Mouse (Mus musculus) stomach, embryonic 15.5 days (tissue): Measurements from ENCODE around the gene Senp3. TPM values are rescaled to one million over a fixed set of nuclear protein-coding genes. Genes with fewer than 3 reads are reported as not detected.

Source experiments
- ATAC-seq: fragments of 200-750 bp; cut with Nextera tagmentation; 2 replicates; pipeline ENCODE4 v1.8.0; 2017; ENCODE audit warnings: low read depth, moderate number of reproducible peaks, moderate TSS enrichment; ENCODE audit not compliant: insufficient read depth, low FRiP score
- H3K27ac ChIP-seq: fragments of 300-500 bp; sonication (generic); 2 replicates; pipeline ENCODE4 v1.5.1; 2015; ENCODE audit warnings: mild to moderate bottlenecking, inconsistent platforms
- H3K27me3 ChIP-seq: fragments of 300-500 bp; sonication (generic); replicated peaks from 2 replicates; pipeline ENCODE4 v1.6.1; 2015; ENCODE audit warnings: inconsistent platforms
- H3K36me3 ChIP-seq: fragments of 300-500 bp; sonication (generic); 2 replicates; pipeline ENCODE4 v1.6.1; 2015; ENCODE audit warnings: inconsistent platforms
- H3K4me1 ChIP-seq: fragments of 300-500 bp; sonication (generic); 2 replicates; pipeline ENCODE4 v1.6.1; 2015; ENCODE audit warnings: inconsistent platforms
- H3K4me2 ChIP-seq: fragments of 300-500 bp; sonication (generic); 2 replicates; pipeline ENCODE4 v1.6.1; 2015; ENCODE audit warnings: mild to moderate bottlenecking, inconsistent platforms
- H3K4me3 ChIP-seq: fragments of 300-500 bp; sonication (generic); replicated peaks from 2 replicates; pipeline ENCODE4 v1.5.1; 2015; ENCODE audit warnings: inconsistent platforms
- H3K9ac ChIP-seq: fragments of 300-500 bp; sonication (generic); 2 replicates; pipeline ENCODE4 v1.6.1; 2015; ENCODE audit warnings: inconsistent platforms
- H3K9me3 ChIP-seq: fragments of 300-500 bp; sonication (generic); 2 replicates; pipeline ENCODE4 v1.6.1; 2016; ENCODE audit warnings: inconsistent platforms
- WGBS: fragments of 180-500 bp; shearing (Covaris S2); methylation state at CpG from one replicate; pipeline ENCODE4 v1.1.7; 2015; 5-methylcytosine and 5-hydroxymethylcytosine counted together
- polyA plus RNA-seq: library from polyadenylated mRNA; unstranded; fragments of >200 nt; fragmentation: Nextera tagmentation; extraction: Ambion mirVana; gene quantifications from 2 replicates; pipeline ENCODE4 v1.2.1, GENCODE M21; 2015

Gene Senp3
- polyA plus RNA-seq, 1 experiment from 2014 or later, result 74.5 TPM

DNA sequence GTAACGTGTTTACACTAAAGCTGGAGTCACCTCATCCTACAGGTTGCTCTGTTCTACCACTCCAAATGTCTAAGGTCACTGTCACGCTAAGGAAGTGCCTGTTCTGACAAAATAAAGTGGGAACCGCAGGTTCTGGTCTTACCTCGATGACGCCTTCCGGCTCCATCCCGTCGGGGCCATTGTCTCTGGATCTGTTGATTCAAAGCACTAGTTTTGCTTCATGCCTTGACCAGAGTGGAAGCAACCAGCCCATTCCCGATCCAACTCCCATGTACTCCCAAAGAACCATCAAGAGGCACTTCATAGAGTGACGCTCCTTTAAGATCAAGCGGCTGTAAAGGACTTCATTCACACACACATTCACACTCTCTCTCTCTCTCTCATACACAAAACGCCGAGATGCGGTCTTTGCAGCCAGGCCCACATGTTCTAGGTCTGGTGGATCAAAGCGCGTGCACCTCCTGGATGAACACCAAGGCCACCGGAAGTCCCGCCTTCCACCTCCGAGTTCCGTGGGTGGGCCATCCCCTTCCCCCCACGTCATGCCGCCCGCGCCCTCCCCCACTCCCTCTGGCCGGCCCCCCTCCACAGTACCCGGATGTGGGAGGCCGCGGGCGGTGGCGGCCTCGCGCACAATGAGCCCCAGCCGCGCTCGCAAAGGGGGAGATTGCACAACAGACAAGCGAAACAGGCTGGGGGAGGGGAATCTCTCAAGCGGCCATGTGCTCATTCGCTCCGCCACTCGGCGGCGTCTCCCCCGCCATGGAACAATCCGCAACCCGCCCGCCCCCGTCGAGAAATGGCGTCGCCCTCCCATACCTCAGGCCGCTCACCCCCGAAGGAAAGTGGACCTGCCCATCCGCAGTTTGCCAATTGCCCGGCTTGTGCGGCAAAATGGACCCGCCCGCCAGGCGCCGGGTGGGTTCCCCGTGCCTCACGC, 10.8 kb downstream of the Senp3 start:
- peak overlapping the region; percentile 98 for H3K9ac ChIP-seq
- H3K27me3 ChIP-seq, result no peaks in the 10 kb centered on the region
- peaks cover 10% of the 10 kb centered on the region for H3K4me1 ChIP-seq
- WGBS, result under 1% methylated on average over 51 of the region's 61 CpGs
- ATAC-seq, result peak; percentile 61
- H3K27ac ChIP-seq, result peak overlapping the region; percentile 98
- H3K9me3 ChIP-seq, result no peaks in the 10 kb centered on the region
- peak overlapping the region; percentile 84 for H3K4me2 ChIP-seq
- H3K36me3 ChIP-seq, result peaks cover 53% of the 10 kb centered on the region
- peak overlapping the region; percentile 99 for H3K4me3 ChIP-seq

GRCm38 (mm10) chr11:69666665-69667005, 15.2 kb downstream of the Senp3 start:
- Histone ChIP-seq H3K9me3 (no peaks in the 10 kb centered on the region), H3K4me3 (no peak overlapping the region), H3K27ac (peak overlapping the region; percentile 17; the same call in 1 of the 2 replicates), H3K36me3 (peaks cover 50% of the 10 kb centered on the region), H3K9ac (no peak overlapping the region), H3K4me1 (peaks cover 20% of the 10 kb centered on the region), H3K27me3 (no peaks in the 10 kb centered on the region), H3K4me2 (no peak overlapping the region)
- ATAC-seq, result no peak
- WGBS, result 72% methylated on average over 3 of the region's 3 CpGs

GRCm38 (mm10) chr11:69665961-69666664, 15.8 kb downstream of the Senp3 start, which contains the start of gene Cd68:
Gene Cd68 (minus strand): TSS chr11:69666153.
- Histone ChIP-seq H3K9ac (no peak within 1 kb of the TSS), H3K27ac (peak within 1 kb of the TSS; percentile 59; the same call in 1 of the 2 replicates), H3K4me2 (peak within 1 kb of the TSS; percentile 8; the same call in 1 of the 2 replicates), H3K27me3 (no peaks in the 10 kb centered on the region), H3K4me1 (peaks cover 25% of the 10 kb centered on the region), H3K36me3 (peaks cover 50% of the 10 kb centered on the region), H3K4me3 (no peak within 1 kb of the TSS), H3K9me3 (no peaks in the 10 kb centered on the region)
- ATAC-seq, result no peak
- WGBS, result 22% methylated on average over 7 of the region's 7 CpGs

- H3K4me2 ChIP-seq, result peak overlapping the region; percentile 8; the same call in 1 of the 2 replicates
- ATAC-seq, result no peak
These were observed 16.4 kb downstream of the Senp3 start for GRCm38 (mm10) chr11:69665457-69665960.

DNA sequence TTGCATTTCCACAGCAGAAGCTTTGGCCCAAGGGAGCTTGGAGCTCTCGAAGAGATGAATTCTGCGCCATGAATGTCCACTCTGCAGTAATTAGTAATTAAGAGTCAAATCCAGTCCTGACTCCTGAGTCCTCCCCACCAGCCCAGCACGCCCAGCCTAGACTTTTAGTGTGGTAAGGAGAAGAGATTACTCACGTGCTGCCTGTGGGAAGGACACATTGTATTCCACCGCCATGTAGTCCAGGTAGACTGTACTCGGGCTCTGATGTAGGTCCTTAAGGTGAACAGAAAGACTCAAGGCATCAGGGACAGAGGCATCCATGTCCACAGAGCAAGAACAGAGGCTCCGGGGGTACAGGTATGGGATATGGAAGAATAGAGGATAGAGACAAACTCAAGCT, 17.0 kb downstream of the Senp3 start:
- no peak for ATAC-seq
- H3K36me3 ChIP-seq, result peaks cover 50% of the 10 kb centered on the region
- H3K9ac ChIP-seq, result no peak overlapping the region
- H3K27ac ChIP-seq, result no peak overlapping the region; the same call in 1 of the 2 replicates
- H3K27me3 ChIP-seq, result no peaks in the 10 kb centered on the region
- WGBS, result 89% methylated on average over 7 of the region's 7 CpGs
- no peak overlapping the region for H3K4me3 ChIP-seq
- no peaks in the 10 kb centered on the region for H3K9me3 ChIP-seq
- H3K4me2 ChIP-seq, result no peak overlapping the region
- H3K4me1 ChIP-seq, result peaks cover 22% of the 10 kb centered on the region

More at GRCm38 (mm10) chr11:69665457-69665960, 16.4 kb downstream of the Senp3 start:
- no peak overlapping the region for H3K9ac ChIP-seq
- no peaks in the 10 kb centered on the region for H3K27me3 ChIP-seq
- WGBS, result 68% methylated on average over 9 of the region's 9 CpGs
- H3K36me3 ChIP-seq, result peaks cover 50% of the 10 kb centered on the region
- H3K4me3 ChIP-seq, result no peak overlapping the region
- peaks cover 26% of the 10 kb centered on the region for H3K4me1 ChIP-seq
- H3K27ac ChIP-seq, result peak overlapping the region; percentile 59; the same call in 1 of the 2 replicates
- no peaks in the 10 kb centered on the region for H3K9me3 ChIP-seq

GRCm38 (mm10) chr11:69663795-69664194, 18.1 kb downstream of the Senp3 start:
- H3K27ac ChIP-seq, result peak overlapping the region; percentile 98; the same call in 1 of the 2 replicates
- no peaks in the 10 kb centered on the region for H3K27me3 ChIP-seq
- peaks cover 15% of the 10 kb centered on the region for H3K4me1 ChIP-seq
- no peak overlapping the region for H3K4me3 ChIP-seq
- H3K36me3 ChIP-seq, result peaks cover 46% of the 10 kb centered on the region
- no peak for ATAC-seq
- H3K4me2 ChIP-seq, result no peak overlapping the region
- WGBS, result 75% methylated on average over 6 of the region's 6 CpGs
- no peaks in the 10 kb centered on the region for H3K9me3 ChIP-seq
- no peak overlapping the region for H3K9ac ChIP-seq

DNA sequence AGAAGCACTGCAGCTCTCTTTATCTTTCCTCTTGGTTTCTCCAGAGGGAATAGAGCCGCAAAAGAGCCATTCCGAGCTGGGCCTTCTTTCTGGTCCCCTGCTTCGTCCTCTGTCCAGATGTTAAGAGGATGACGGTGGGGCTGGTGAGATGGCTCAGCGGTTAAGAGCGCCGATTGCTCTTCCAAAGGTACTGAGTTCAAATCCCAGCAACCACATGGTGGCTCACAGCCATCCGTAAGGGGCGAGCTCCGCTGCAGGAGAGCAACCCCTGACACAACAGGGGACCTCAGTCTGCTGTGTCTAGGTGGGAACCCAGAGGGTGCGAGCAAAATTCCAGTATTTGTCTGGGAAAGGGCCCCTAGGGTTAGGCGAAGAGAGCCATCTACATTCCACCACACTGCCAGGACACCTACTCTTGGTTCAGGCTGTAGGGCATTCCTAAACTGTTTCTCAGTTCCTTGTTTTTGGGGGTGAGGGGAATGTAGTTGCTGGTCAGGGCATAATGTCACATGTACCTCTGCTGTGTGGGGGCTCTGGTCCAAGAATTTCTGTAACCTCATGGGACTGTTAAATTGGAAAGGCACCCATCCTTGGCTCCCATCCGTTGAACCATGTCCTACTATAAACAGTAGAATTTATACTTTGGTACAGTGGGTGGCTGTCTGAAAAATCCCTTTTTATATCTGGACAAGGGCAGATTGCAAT, 18.8 kb downstream of the Senp3 start:
- H3K36me3 ChIP-seq, result peaks cover 46% of the 10 kb centered on the region

DNA sequence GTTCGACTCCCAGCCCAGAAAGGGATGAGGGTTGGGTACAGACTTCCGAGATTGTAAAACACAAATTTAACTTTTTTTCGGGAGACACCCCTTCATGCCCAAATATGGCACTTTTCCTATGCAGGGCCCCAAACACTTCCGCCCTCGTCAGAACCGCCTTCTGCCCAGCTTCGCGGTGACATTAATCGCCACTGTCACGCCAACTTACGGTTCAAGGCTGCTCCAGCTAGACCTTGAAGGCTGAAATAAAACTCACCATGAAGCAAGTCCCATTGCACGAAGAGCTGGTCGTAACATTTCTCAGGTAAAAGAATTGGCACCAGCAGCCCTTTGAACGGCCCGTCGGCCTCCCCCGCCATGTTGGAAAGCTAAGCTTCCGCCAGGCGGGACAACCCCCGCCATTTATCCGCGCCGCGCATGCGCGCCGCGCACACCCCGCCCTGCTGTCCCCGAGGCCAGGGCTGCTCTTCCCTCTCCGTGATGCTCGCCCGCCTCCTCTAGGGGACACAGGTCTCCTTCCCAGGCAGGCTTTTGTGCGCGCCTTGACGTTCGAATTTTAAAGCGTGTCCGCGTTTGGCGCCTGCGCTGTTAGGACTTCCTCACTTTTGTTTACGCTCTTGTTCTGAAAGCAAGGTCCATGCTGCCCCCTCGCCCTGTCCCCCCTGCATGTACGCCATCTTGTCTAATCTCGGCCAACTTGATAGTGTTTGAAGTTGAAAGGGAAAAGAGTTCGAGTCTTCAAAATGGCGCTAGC, 19.5 kb downstream of the Senp3 start, which contains the start of gene Mpdu1:
Gene Mpdu1 (minus strand): TSS at position 430 of the 754 bp plus-strand sequence.
- Histone ChIP-seq H3K4me1 (peaks cover 15% of the 10 kb centered on the region), H3K9ac (peak within 1 kb of the TSS; percentile 50), H3K36me3 (peaks cover 39% of the 10 kb centered on the region), H3K9me3 (no peaks in the 10 kb centered on the region), H3K4me2 (peak within 1 kb of the TSS; percentile 55), H3K27ac (peak within 1 kb of the TSS; percentile 98), H3K27me3 (no peaks in the 10 kb centered on the region), H3K4me3 (peak within 1 kb of the TSS; percentile 61)
- under 1% methylated on average over 48 of the region's 48 CpGs for WGBS
- peak; percentile 96 for ATAC-seq

More for the DNA sequence above, 18.8 kb downstream of the Senp3 start:
- Histone ChIP-seq H3K4me1 (peaks cover 15% of the 10 kb centered on the region), H3K27me3 (no peaks in the 10 kb centered on the region), H3K4me2 (peak overlapping the region; percentile 55), H3K9ac (peak overlapping the region; percentile 18; the same call in 1 of the 2 replicates), H3K27ac (peak overlapping the region; percentile 98), H3K4me3 (peak overlapping the region; percentile 61), H3K9me3 (no peaks in the 10 kb centered on the region)
- WGBS, result 59% methylated on average over 13 of the region's 13 CpGs
- ATAC-seq, result no peak

DNA sequence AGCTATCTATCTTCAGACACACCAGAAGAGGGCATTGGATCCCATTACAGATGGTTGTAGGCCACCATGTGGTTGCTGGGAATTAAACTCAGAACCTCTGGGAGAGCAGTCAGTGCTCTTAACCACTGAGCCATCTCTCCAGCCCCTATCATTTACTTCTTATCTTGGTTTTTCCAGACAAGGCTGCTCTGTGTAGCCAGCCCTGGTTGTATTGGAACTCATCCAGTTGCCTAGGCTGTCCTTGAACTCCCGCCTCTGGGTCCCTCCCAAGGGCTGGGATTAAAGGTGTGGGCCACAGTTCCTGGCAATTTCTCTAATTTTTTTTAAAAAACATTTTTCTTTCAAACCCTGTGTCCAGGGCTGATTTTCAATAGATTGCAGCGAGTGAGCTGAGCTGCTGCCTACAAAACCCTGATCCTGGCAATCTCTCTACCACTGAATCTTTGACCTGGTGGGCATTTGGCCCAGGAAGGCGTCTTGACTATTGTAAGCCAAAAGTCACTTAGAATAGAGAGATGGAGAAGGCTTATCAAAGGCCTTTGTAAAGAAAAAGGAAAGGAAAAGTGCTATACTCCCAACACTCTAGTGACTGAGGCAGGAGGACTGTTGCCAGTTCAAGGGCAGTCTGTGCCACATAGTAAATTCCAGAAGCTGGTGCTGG, 20.5 kb downstream of the Senp3 start:
- ATAC-seq, result no peak
- Histone ChIP-seq H3K4me1 (peaks cover 18% of the 10 kb centered on the region), H3K27ac (peak overlapping the region; percentile 98), H3K9ac (peak overlapping the region; percentile 50), H3K4me2 (peak overlapping the region; percentile 55), H3K27me3 (no peaks in the 10 kb centered on the region), H3K36me3 (peaks cover 43% of the 10 kb centered on the region), H3K9me3 (no peaks in the 10 kb centered on the region), H3K4me3 (peak overlapping the region; percentile 61)
- 70% methylated on average over 3 of the region's 3 CpGs for WGBS

DNA sequence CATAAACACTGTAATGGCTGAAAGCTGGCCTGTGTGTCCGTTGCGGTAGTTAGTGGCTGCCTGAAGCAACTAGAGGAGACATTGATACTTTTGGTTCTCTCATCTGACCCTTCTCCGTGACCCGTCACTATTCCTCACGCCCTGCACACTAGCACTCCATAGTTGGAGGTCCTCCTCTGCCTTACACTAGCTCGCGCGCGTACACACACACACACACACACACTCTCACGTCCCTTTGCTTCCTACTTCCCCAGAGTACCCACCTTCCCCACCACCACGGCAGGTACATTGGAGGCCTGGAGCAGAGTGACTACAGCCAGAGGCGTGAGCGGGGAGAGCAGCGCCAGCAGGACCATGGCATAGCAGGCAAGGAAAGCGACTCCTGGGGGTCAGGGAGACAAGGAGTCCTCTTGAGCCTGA, 24.4 kb downstream of the Senp3 start:
- Histone ChIP-seq H3K4me3 (no peak overlapping the region), H3K9me3 (no peaks in the 10 kb centered on the region), H3K27ac (peak overlapping the region; percentile 0; the same call in 1 of the 2 replicates), H3K4me1 (peaks cover 27% of the 10 kb centered on the region), H3K36me3 (peaks cover 28% of the 10 kb centered on the region), H3K9ac (no peak overlapping the region), H3K27me3 (no peaks in the 10 kb centered on the region), H3K4me2 (no peak overlapping the region)
- ATAC-seq, result no peak
- WGBS, result 79% methylated on average over 15 of the region's 15 CpGs
